Mouse (Mus musculus) ES-Bruce4 (cell line): ENCODE data around the gene Samsn1.

Experiments
- CTCF ChIP-seq: IDR thresholded peaks from one replicate; pipeline ENCODE4 v1.8.1; 2011; ENCODE audit warnings: low read depth, low read length
- POLR2A ChIP-seq: IDR thresholded peaks from one replicate; pipeline ENCODE4 v1.8.1; 2011; ENCODE audit warnings: low read length; ENCODE audit not compliant: insufficient read depth

- no peak for TF ChIP-seq CTCF
- no peak for TF ChIP-seq POLR2A
Measured at GRCm38 (mm10) chr16:75919298-75919697, 102.8 kb downstream of the Samsn1 start.
